Mouse (Mus musculus): ENCODE results near the gene Aipl1.

DNA sequence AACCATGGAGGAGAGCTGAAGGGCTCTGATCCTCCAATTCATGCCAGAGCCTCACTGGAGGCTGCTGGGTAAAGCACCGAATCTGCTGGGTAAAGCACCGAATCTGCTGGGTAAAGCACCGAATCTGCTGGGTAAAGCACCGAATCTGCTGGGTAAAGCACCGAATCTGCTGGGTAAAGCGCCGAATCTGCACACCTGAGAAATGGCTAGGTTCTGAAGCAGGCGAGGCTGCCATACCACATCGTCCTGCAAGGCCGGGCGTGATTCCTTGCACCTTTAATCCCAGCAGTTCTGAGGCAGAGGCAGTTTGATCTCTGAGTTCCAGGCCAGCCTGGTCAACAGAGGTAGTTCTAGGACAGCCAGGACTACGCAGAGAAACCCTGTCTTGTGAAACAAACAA, 44.9 kb downstream of the Aipl1 start:
- TF ChIP-seq POLR2A (IDR thresholded peaks at IDR 0.05; ENCODE audit: low read depth, low read length) (no peak), CTCF (IDR thresholded peaks at IDR 0.05; ENCODE audit: borderline replicate concordance, insufficient read depth, low read length) (no peak)
